Mouse (Mus musculus) midbrain, embryonic 15.5 days (tissue): ENCODE measurements at regions not wholly inside any gene's neighbourhood (a gene's known extent, or its start where the extent isn't known, plus 50 kb on each side); places are given as distances from the start of the nearest gene placed in this dataset.
A peak's percentile ranks its signal among the peaks of the same experiment; 100 is the strongest.

Experiments used
- ATAC-seq: fragments of 200-750 bp; cut with Nextera tagmentation; replicated peaks from 2 replicates; pipeline ENCODE4 v1.8.0; 2017; ENCODE audit warnings: moderate TSS enrichment
- H3K27ac ChIP-seq: fragments of 300-500 bp; sonication (generic); 2 replicates; pipeline ENCODE4 v1.5.1; 2015; ENCODE audit warnings: mild to moderate bottlenecking, inconsistent platforms
- H3K27me3 ChIP-seq: fragments of 300-500 bp; sonication (generic); replicated peaks from 2 replicates; pipeline ENCODE4 v1.6.1; 2015; ENCODE audit warnings: inconsistent platforms
- H3K36me3 ChIP-seq: fragments of 300-500 bp; sonication (generic); replicated peaks from 2 replicates; pipeline ENCODE4 v1.6.1; 2015; ENCODE audit warnings: inconsistent platforms
- H3K4me1 ChIP-seq: fragments of 300-500 bp; sonication (generic); 2 replicates; pipeline ENCODE4 v1.6.1; 2015; ENCODE audit warnings: inconsistent platforms
- H3K4me2 ChIP-seq: fragments of 300-500 bp; sonication (generic); 2 replicates; pipeline ENCODE4 v1.6.1; 2015; ENCODE audit warnings: inconsistent platforms, mild to moderate bottlenecking, moderate library complexity
- H3K4me3 ChIP-seq: fragments of 300-500 bp; sonication (generic); 2 replicates; pipeline ENCODE4 v1.5.1; 2015; ENCODE audit warnings: mild to moderate bottlenecking, inconsistent platforms
- H3K9ac ChIP-seq: fragments of 300-500 bp; sonication (generic); 2 replicates; pipeline ENCODE4 v1.6.1; 2015; ENCODE audit warnings: mild to moderate bottlenecking, inconsistent platforms
- H3K9me3 ChIP-seq: fragments of 300-500 bp; sonication (generic); 2 replicates; pipeline ENCODE4 v1.6.1; 2016; ENCODE audit warnings: inconsistent platforms
- WGBS: fragments of 180-500 bp; shearing (Covaris S2); methylation state at CpG from one replicate; pipeline ENCODE4 v1.1.7; 2015; ENCODE audit warnings: mixed read lengths; 5-methylcytosine and 5-hydroxymethylcytosine counted together

DNA sequence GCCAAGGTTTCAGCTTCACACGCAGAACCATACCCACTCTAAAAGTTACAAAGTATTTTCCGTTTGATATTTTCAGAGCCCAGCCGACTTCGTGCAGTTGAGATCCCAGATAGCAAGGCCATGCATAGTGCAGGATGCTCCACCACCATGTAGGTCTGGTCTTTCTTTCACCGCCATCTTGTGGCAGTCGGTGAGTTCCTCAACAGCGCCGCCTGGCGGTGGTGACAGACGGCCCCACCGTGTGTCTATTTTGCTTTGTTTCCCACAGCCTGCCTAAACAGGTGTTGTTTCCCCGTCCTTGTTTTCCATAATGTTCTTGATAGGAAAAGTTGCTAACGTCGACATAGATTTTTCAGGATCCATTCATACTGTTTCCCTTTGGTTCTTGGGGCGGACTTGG, 208.3 kb upstream of the Zdhhc25 start:
- peaks cover 6% of the 10 kb centered on the region; the same call in 1 of the 2 replicates for H3K4me1 ChIP-seq
- H3K36me3 ChIP-seq = no peaks in the 10 kb centered on the region
- ATAC-seq = no peak
- H3K4me3 ChIP-seq = no peak overlapping the region
- 85% methylated on average over 15 of the region's 15 CpGs for WGBS
- no peaks in the 10 kb centered on the region for H3K27me3 ChIP-seq
- H3K9ac ChIP-seq = no peak overlapping the region
- no peak overlapping the region for H3K27ac ChIP-seq
- H3K9me3 ChIP-seq = no peaks in the 10 kb centered on the region
- H3K4me2 ChIP-seq = no peak overlapping the region

DNA sequence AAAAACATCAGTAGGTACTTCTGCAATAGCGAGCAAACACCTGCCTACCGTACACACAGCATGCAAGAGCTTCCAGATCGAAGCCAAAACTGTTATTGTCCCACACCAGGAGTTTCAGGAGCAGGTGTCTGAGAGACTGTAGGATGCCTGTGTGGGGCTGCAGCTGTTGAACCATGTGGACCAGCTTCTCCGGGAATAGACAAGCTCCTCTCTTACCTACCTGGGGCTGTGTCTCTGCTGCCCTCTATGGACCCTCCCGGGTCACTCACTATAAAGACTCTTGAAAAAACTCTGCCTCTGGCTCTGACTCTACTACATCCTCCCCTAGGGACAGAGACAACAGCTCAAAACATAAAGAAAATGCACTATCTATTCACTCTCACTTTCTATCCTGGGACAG, 201.0 kb upstream of the Zdhhc25 start:
- Histone ChIP-seq H3K4me3 (no peak overlapping the region), H3K27ac (no peak overlapping the region), H3K27me3 (no peaks in the 10 kb centered on the region), H3K9ac (no peak overlapping the region), H3K4me2 (no peak overlapping the region), H3K36me3 (no peaks in the 10 kb centered on the region), H3K9me3 (no peaks in the 10 kb centered on the region), H3K4me1 (peaks cover 12% of the 10 kb centered on the region)
- 53% methylated on average over 5 of the region's 5 CpGs for WGBS
- ATAC-seq = no peak

DNA sequence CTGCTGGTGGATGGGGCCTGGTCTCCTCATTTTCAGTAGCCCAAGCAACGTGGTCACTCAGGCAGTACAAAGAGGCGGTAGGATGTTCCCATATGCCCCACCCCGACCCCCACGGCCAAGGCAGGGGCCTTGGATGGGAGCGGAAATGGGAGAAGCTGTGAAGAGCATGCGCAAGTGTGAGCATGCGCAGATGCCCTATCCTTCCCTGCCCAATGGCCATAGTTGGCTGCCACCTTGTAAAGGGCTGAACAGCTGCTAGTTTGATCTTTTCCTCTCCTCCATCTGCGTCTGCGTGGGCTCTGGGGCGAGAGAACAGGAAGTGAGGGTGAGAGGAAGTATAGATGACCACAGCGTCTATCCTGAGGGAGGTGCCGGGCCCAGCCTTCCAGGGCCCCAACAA, 200.1 kb upstream of the Zdhhc25 start:
- H3K9me3 ChIP-seq = no peaks in the 10 kb centered on the region
- H3K4me2 ChIP-seq = no peak overlapping the region
- no peak overlapping the region for H3K9ac ChIP-seq
- H3K36me3 ChIP-seq = no peaks in the 10 kb centered on the region
- no peak for ATAC-seq
- H3K4me3 ChIP-seq = no peak overlapping the region
- WGBS = 80% methylated on average over 12 of the region's 12 CpGs
- no peak overlapping the region for H3K27ac ChIP-seq
- peaks cover 12% of the 10 kb centered on the region for H3K4me1 ChIP-seq
- H3K27me3 ChIP-seq = no peaks in the 10 kb centered on the region

DNA sequence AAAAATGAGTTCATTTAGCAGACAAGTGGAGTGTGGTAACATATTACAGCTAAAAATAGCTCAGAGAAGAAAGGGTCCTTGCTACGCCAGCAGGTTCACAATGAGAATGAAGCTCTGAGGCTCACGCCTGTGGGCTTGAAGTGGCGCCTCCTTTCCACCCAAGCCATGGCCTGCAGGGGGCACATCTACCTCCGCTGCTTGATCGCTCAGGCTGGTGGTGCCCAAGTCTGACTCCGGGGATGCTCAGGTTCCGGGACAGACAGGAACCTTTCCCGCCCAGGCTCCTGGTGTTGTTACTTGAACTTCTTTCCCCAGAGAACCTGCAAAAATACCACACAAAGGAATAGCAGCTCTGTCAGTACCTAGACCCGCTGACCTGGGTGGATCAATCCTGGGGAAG, 199.3 kb upstream of the Zdhhc25 start:
- no peak overlapping the region for H3K4me2 ChIP-seq
- H3K9me3 ChIP-seq = no peaks in the 10 kb centered on the region
- H3K4me3 ChIP-seq = no peak overlapping the region
- H3K27me3 ChIP-seq = no peaks in the 10 kb centered on the region
- no peak overlapping the region for H3K27ac ChIP-seq
- ATAC-seq = no peak
- H3K36me3 ChIP-seq = no peaks in the 10 kb centered on the region
- WGBS = 51% methylated on average over 9 of the region's 9 CpGs
- peaks cover 12% of the 10 kb centered on the region for H3K4me1 ChIP-seq
- no peak overlapping the region for H3K9ac ChIP-seq

DNA sequence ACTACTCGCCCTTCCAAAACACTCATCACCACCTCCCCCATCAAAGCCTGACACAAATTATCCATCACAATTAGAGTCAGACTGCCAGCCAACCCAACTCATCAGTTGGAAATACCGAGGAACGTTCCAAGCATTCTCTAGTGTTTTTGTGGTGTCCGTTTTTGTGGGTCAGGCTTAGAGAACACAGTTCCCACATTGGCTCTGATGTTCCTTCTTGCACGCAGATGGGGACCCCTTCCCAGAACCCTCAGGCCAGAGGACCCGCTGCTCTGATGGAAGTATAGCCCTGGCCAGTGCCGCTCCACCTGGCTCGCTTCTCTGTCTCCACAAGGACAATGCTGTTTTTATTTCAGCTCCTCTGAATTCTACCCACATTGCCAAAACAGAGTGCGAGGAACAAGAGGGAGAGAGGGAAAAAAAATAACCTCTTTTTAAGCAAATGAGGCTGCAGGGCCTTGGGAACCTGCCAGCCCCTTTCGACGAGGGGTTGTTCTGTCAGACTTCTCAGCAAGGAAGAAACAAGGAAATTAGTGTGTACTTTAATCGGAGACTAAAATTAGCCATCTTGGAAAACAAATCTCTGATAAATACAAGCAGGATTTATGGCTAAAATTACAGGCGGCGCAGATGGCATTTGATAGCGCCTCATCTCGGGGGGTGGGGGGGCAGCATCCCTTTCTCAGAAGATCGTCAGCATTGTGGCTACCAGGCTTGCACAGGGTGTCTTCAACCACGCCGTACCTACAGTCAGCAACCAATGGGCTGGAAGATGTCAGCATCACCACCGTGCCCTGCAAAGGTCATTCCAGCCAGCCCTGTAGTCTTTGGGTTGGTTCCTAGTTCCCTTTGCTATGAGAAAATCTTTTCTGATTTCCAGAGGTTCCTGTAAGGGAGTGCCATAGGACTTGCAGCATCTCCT, 191.4 kb upstream of the Zdhhc25 start:
- Histone ChIP-seq H3K9me3 (no peaks in the 10 kb centered on the region), H3K4me2 (no peak overlapping the region), H3K9ac (no peak overlapping the region), H3K36me3 (no peaks in the 10 kb centered on the region), H3K4me3 (no peak overlapping the region), H3K27ac (0 out of 2 replicates have a peak overlapping the region, but pooled peaks have one; percentile 38), H3K27me3 (no peaks in the 10 kb centered on the region), H3K4me1 (no peaks in the 10 kb centered on the region)
- WGBS = 69% methylated on average over 20 of the region's 20 CpGs
- ATAC-seq = no peak

DNA sequence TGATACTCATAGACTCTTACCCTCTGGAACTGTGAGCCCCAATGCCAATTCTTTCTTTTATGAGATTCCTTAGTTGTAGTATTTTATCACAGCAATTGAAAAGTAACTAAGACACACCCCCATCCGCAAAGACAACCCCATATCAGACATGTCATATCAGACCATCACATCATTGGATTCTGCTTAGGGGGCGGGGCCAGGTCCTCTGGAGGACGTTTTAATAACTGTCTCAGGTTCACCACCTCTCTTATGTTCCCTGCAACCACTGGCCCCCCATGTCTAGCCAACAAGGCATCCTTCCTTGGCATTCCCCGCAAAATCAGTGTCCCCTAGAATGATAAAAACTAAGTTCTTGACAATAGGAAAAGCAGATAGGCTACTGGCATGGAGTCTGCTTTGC, 185.9 kb upstream of the Zdhhc25 start:
- no peak overlapping the region for H3K27ac ChIP-seq
- H3K36me3 ChIP-seq = no peaks in the 10 kb centered on the region
- ATAC-seq = no peak
- H3K9me3 ChIP-seq = no peaks in the 10 kb centered on the region
- WGBS = 85% methylated on average over 4 of the region's 4 CpGs
- H3K9ac ChIP-seq = no peak overlapping the region
- H3K4me1 ChIP-seq = 0 out of 2 replicates have a peak, but pooled peaks cover 5% of the 10 kb centered on the region
- H3K4me3 ChIP-seq = no peak overlapping the region
- H3K27me3 ChIP-seq = no peaks in the 10 kb centered on the region; the same call in 1 of the 2 replicates
- H3K4me2 ChIP-seq = no peak overlapping the region

DNA sequence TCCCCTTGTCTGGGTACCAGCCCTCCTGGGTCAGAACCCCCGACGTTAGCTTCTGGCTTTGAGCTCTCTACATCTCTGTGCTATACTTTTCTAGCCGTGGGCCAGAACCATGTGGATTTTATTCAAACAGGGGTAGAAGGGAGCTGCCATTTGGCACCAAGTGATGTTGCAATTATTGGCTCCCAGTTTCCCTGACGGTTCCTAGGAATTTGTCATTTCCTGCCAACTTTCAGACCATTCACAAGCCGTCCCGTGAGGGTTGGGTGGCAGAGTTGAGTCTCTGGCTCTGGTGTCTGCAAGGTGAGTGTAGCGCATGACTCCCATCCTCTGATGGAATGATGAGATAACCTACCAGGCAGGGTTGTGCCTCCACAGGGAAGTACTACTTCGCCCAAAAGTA, 181.2 kb upstream of the Zdhhc25 start:
- 0 out of 2 replicates have a peak, but pooled peaks cover 5% of the 10 kb centered on the region for H3K4me1 ChIP-seq
- no peak for ATAC-seq
- no peak overlapping the region for H3K9ac ChIP-seq
- H3K4me3 ChIP-seq = no peak overlapping the region
- no peaks in the 10 kb centered on the region for H3K9me3 ChIP-seq
- no peak overlapping the region for H3K4me2 ChIP-seq
- WGBS = 75% methylated on average over 8 of the region's 8 CpGs
- no peaks in the 10 kb centered on the region for H3K36me3 ChIP-seq
- H3K27ac ChIP-seq = no peak overlapping the region
- H3K27me3 ChIP-seq = no peaks in the 10 kb centered on the region; the same call in 1 of the 2 replicates

DNA sequence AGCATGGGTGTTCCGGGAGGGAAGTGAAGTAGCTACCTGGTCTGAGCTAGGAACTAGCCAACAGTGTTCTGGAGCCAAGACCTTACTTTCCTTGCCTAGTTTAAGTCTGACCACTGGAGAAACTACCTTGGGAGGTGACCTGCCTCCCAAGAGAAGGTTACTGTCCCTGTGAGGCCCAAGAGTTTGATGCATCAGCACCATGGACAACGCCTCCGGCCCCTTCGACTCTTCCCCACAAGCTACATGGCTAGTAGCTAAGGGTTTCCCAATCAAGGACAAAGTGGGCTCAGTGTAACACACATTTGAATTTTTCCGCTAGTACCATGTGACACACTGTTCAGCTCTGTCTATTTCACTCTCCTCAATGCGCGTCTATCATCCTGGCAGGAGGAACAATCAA, 171.7 kb upstream of the Zdhhc25 start:
- Histone ChIP-seq H3K9ac (no peak overlapping the region), H3K9me3 (no peaks in the 10 kb centered on the region), H3K4me2 (no peak overlapping the region), H3K4me1 (peaks cover 8% of the 10 kb centered on the region; the same call in 1 of the 2 replicates), H3K27me3 (peaks cover 14% of the 10 kb centered on the region), H3K4me3 (no peak overlapping the region), H3K27ac (no peak overlapping the region), H3K36me3 (no peaks in the 10 kb centered on the region)
- ATAC-seq = no peak
- 69% methylated on average over 7 of the region's 7 CpGs for WGBS

DNA sequence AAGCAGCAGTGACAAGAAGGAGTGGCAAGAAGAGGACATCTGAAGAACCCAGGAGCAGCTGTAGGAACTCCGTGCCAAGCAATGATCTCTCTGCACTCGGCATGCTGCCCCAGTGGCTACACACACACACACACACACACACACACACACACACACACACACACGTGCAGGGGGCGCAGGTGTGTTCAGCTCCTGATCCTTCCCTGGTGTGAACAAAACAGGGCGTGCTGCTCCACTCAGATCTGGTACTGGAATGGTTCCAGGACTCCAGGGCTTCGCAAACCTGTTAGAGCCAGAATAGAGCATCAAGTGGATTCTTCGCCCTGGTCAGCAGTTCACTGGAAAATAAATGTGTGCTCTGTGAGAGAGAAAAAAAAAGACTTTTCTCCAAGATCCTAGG, 169.2 kb upstream of the Zdhhc25 start:
- H3K27me3 ChIP-seq = peaks cover 14% of the 10 kb centered on the region
- no peak overlapping the region for H3K27ac ChIP-seq
- H3K9me3 ChIP-seq = no peaks in the 10 kb centered on the region
- H3K36me3 ChIP-seq = no peaks in the 10 kb centered on the region
- WGBS = 79% methylated on average over 7 of the region's 7 CpGs
- ATAC-seq = no peak
- no peak overlapping the region for H3K4me2 ChIP-seq
- H3K4me1 ChIP-seq = peaks cover 8% of the 10 kb centered on the region; the same call in 1 of the 2 replicates
- H3K4me3 ChIP-seq = no peak overlapping the region
- no peak overlapping the region for H3K9ac ChIP-seq

DNA sequence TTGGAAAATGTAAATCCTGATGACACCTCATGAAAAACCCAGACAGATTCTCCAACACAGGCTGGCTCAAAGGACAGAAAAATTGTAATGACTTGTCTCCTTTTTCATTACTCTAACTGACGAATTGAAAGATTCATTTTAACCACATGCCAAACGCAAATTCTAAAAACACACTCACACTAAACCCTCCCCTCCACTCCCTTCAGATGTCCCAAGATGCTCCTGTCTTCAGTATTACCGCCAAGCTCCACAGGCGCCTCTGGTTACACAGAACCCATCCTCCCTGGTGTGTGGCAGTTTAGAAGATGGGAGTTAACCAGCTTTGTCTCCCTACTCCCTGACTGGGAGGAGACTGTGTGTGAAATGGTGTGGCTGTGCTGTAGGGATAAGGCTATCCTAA, 151.8 kb upstream of the Zdhhc25 start:
- no peak overlapping the region for H3K9ac ChIP-seq
- H3K9me3 ChIP-seq = no peaks in the 10 kb centered on the region
- no peak overlapping the region for H3K4me3 ChIP-seq
- no peak overlapping the region for H3K4me2 ChIP-seq
- no peak overlapping the region for H3K27ac ChIP-seq
- no peaks in the 10 kb centered on the region for H3K27me3 ChIP-seq
- no peaks in the 10 kb centered on the region for H3K4me1 ChIP-seq
- ATAC-seq = no peak
- no peaks in the 10 kb centered on the region for H3K36me3 ChIP-seq
- WGBS = 86% methylated on average over 4 of the region's 4 CpGs

DNA sequence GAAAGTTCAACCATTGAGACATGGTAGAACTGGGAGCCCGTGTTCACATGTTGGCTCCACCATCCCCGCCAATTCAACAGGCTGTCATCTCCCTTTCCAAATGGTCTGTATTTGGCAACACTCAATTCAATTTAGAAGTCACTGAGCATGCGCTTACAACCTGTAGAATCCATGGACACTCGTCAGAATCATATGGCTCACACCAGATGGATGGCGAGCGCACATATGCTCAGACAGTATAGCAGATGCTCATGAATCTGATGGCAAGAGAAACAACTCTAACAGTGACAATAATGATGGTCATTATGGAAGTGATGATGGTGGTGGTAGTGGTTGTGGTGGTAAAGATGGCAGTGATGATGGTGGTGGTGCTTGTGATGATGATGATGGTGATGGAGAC, 148.9 kb upstream of the Zdhhc25 start:
- Histone ChIP-seq H3K4me2 (no peak overlapping the region), H3K9ac (no peak overlapping the region), H3K4me1 (no peaks in the 10 kb centered on the region), H3K9me3 (no peaks in the 10 kb centered on the region), H3K4me3 (no peak overlapping the region), H3K36me3 (no peaks in the 10 kb centered on the region), H3K27me3 (no peaks in the 10 kb centered on the region), H3K27ac (no peak overlapping the region)
- WGBS = 97% methylated on average over 6 of the region's 6 CpGs
- no peak for ATAC-seq

DNA sequence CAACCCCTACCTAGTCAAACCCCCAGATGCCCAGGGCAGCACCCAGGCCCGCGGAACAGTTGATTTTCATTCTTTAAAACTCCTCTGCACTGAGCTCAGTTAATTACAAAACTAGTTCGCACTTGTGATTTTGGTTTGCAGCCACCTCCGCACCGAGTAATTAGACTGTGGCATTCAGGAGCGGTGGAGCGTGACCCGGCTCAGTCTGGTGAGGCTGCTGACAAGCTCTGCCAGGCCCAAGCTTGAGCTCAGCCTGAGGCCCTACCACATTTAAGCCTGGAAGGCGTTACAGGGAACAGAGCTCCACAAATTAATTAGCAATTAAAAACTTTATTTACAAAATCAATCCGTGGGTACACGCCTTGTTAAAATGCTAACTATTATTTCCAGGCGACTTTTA, 132.0 kb upstream of the Zdhhc25 start:
- WGBS = 14% methylated on average over 12 of the region's 12 CpGs
- H3K36me3 ChIP-seq = no peaks in the 10 kb centered on the region
- ATAC-seq = no peak

DNA sequence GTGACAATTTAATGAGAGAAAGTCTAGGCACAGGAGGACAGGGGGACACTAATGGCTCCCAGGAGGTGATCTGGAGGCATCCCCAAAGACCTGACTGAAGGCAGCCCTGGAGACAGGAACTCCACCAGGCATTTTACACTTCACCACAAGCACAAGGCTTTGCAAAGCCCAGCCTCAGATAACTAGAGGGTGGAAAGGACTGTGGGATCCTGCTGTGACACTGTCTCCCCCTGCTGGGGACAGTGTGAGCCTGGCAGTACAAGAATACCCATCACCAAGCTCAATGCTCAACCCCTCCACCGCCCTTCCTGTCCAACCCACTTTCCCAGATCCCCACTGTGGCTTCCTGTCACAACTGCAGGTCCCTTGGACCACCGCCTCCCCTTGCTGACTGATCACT, 131.3 kb upstream of the Zdhhc25 start:
- Histone ChIP-seq H3K9me3 (no peaks in the 10 kb centered on the region), H3K4me2 (no peak overlapping the region), H3K36me3 (no peaks in the 10 kb centered on the region), H3K4me1 (peaks cover 26% of the 10 kb centered on the region), H3K27ac (no peak overlapping the region), H3K4me3 (no peak overlapping the region), H3K27me3 (no peaks in the 10 kb centered on the region), H3K9ac (no peak overlapping the region)
- ATAC-seq = 0 out of 2 replicates have a peak, but pooled peaks have one; percentile 52
- WGBS = 56% methylated on average over 2 of the region's 2 CpGs

More for the DNA sequence above, 132.0 kb upstream of the Zdhhc25 start:
- no peak overlapping the region for H3K4me3 ChIP-seq
- no peaks in the 10 kb centered on the region for H3K27me3 ChIP-seq
- H3K4me1 ChIP-seq = peaks cover 20% of the 10 kb centered on the region
- H3K9ac ChIP-seq = no peak overlapping the region
- H3K9me3 ChIP-seq = no peaks in the 10 kb centered on the region
- no peak overlapping the region for H3K4me2 ChIP-seq
- H3K27ac ChIP-seq = no peak overlapping the region
